Mouse (Mus musculus) liver, embryonic 14.5 days (tissue): ENCODE measurements around the gene Vps50.

Experiments
- CTCF ChIP-seq: IDR thresholded peaks from 2 replicates; pipeline ENCODE4 v1.5.1; 2016; ENCODE audit warnings: antibody characterized with exemption, low read depth, control low read depth
- EP300 ChIP-seq: IDR thresholded peaks from 2 replicates; pipeline ENCODE4 v1.6.1; 2016; ENCODE audit warnings: antibody characterized with exemption, low read depth

GRCm38 (mm10) chr6:3487355-3487754, 10.8 kb upstream of the Vps50 start:
- TF ChIP-seq CTCF (no peak), EP300 (no peak)
